Mouse (Mus musculus): Measurements from ENCODE around the gene Wdr11.

- TF ChIP-seq SIN3A (IDR thresholded peaks at IDR 0.05; ENCODE audit: low read length): no peak
- no peak for TF ChIP-seq ETS1 (IDR thresholded peaks at IDR 0.05; ENCODE audit: low read depth, low read length)
- no peak for TF ChIP-seq ZKSCAN1 (IDR thresholded peaks at IDR 0.05; ENCODE audit: low read depth, low read length)
- no peak for TF ChIP-seq POLR2A (IDR thresholded peaks at IDR 0.05; ENCODE audit: control insufficient read depth in 1 of 2, insufficient read depth in 1 of 2, low read depth in 1 of 2, low read length in 2 of 2, poor library complexity in 1 of 2)
- TF ChIP-seq TBP (IDR thresholded peaks at IDR 0.05; ENCODE audit: low read depth, low read length): no peak
- no peak for TF ChIP-seq GATA1 (IDR thresholded peaks at IDR 0.05; ENCODE audit: low read depth, low read length)
These were observed 85.5 kb downstream of the Wdr11 start for GRCm38 (mm10) chr7:129677141-129677540.
